Mouse (Mus musculus) hindbrain, embryonic 11.5 days (tissue): ENCODE measurements around the gene Zmym6. TPM values are rescaled to one million over a fixed set of nuclear protein-coding genes. Genes with fewer than 3 reads are reported as not detected.
"Not testable (repeated sequence)": the region's sequence is repeated elsewhere in the genome, so short reads cannot be mapped to it uniquely, and the experiment has no call there.

Experiments
- ATAC-seq: fragments of 200-750 bp; cut with Nextera tagmentation; 2 replicates; pipeline ENCODE4 v1.8.0; 2017; ENCODE audit warnings: mild to moderate bottlenecking, moderate TSS enrichment, moderate library complexity; ENCODE audit not compliant: low FRiP score
- DNase-seq: peaks from one replicate; pipeline ENCODE4 v3.0.0-alpha.2; 2015; ENCODE audit warnings: low spot score
- H3K27ac ChIP-seq: fragments of 300-500 bp; sonication (generic); 2 replicates; pipeline ENCODE4 v1.5.1; 2014; ENCODE audit warnings: mild to moderate bottlenecking, low read depth, low read length
- H3K27me3 ChIP-seq: fragments of 300-500 bp; sonication (generic); 2 replicates; pipeline ENCODE4 v1.6.1; 2014; ENCODE audit warnings: mild to moderate bottlenecking, low read length, moderate library complexity, mixed read lengths; ENCODE audit not compliant: control insufficient read depth, insufficient read depth
- H3K36me3 ChIP-seq: fragments of 300-500 bp; sonication (generic); 2 replicates; pipeline ENCODE4 v1.6.1; 2014; ENCODE audit warnings: mild to moderate bottlenecking, low read length, moderate library complexity, mixed read lengths; ENCODE audit not compliant: control insufficient read depth, insufficient read depth
- H3K4me1 ChIP-seq: fragments of 300-500 bp; sonication (generic); replicated peaks from 2 replicates; pipeline ENCODE4 v1.6.1; 2014; ENCODE audit warnings: low read length, mixed read lengths; ENCODE audit not compliant: control insufficient read depth, insufficient read depth
- H3K4me2 ChIP-seq: fragments of 300-500 bp; sonication (generic); replicated peaks from 2 replicates; pipeline ENCODE4 v1.6.1; 2014; ENCODE audit warnings: mild to moderate bottlenecking, low read depth, low read length
- H3K4me3 ChIP-seq: fragments of 300-500 bp; sonication (generic); 2 replicates; pipeline ENCODE4 v1.5.1; 2014; ENCODE audit warnings: low read depth, low read length
- H3K9ac ChIP-seq: fragments of 300-500 bp; sonication (generic); 2 replicates; pipeline ENCODE4 v1.6.1; 2014; ENCODE audit warnings: low read depth, low read length
- H3K9me3 ChIP-seq: fragments of 300-500 bp; sonication (generic); 2 replicates; pipeline ENCODE4 v1.6.1; 2016; ENCODE audit warnings: low read length; ENCODE audit not compliant: control insufficient read depth
- WGBS: fragments of 180-500 bp; shearing (Covaris S2); extraction: QIAGEN DNeasy Blood & Tissue Kit; methylation state at CpG from one replicate; pipeline ENCODE4 v1.1.7; 2014; 5-methylcytosine and 5-hydroxymethylcytosine counted together
- polyA plus RNA-seq: library from polyadenylated mRNA; unstranded; fragments of >200 nt; fragmentation: Nextera tagmentation; extraction: Ambion mirVana; gene quantifications from 2 replicates; pipeline ENCODE4 v1.2.1, GENCODE M21; 2014

The Zmym6 gene
- polyA plus RNA-seq, 1 experiment from 2014 or later = 27.5 TPM

GRCm38 (mm10) chr4:127099552-127099951 lies 22.4 kb downstream of the Zmym6 start:
- H3K27ac ChIP-seq, DNase-seq, H3K4me2 ChIP-seq, ATAC-seq, H3K4me3 ChIP-seq, H3K9ac ChIP-seq, H3K4me1 ChIP-seq, H3K9me3 ChIP-seq, H3K27me3 ChIP-seq, H3K36me3 ChIP-seq: not testable (repeated sequence)
- WGBS = 86% methylated on average over 1 of the region's 2 CpGs

- ATAC-seq = no peak
- Histone ChIP-seq H3K9ac (no peak overlapping the region), H3K4me2 (no peak overlapping the region), H3K36me3 (no peaks in the 10 kb centered on the region), H3K4me3 (no peak overlapping the region), H3K27ac (no peak overlapping the region), H3K4me1 (no peaks in the 10 kb centered on the region), H3K27me3 (no peaks in the 10 kb centered on the region), H3K9me3 (no peaks in the 10 kb centered on the region)
- WGBS = 91% methylated on average over 4 of the region's 4 CpGs
- no peak for DNase-seq
Measured at GRCm38 (mm10) chr4:127107566-127107965, 30.4 kb downstream of the Zmym6 start.

GRCm38 (mm10) chr4:127110570-127110969 lies 33.4 kb downstream of the Zmym6 start:
- no peak overlapping the region for H3K9ac ChIP-seq
- no peak overlapping the region for H3K4me2 ChIP-seq
- ATAC-seq = no peak
- no peak overlapping the region for H3K4me3 ChIP-seq
- DNase-seq = no peak
- H3K27me3 ChIP-seq = no peaks in the 10 kb centered on the region
- no peaks in the 10 kb centered on the region for H3K4me1 ChIP-seq
- no peaks in the 10 kb centered on the region for H3K36me3 ChIP-seq
- H3K9me3 ChIP-seq = no peaks in the 10 kb centered on the region
- 78% methylated on average over 4 of the region's 4 CpGs for WGBS
- no peak overlapping the region for H3K27ac ChIP-seq

- Histone ChIP-seq H3K36me3 (no peaks in the 10 kb centered on the region), H3K9ac (no peak within 1 kb of the TSS)
- WGBS = 95% methylated on average over 5 of the region's 5 CpGs
Measured at GRCm38 (mm10) chr4:127123391-127123790, 46.2 kb downstream of the Zmym6 start, which contains the start of gene Tmem35b. Tmem35b (plus strand) TSS chr4:127123691.

GRCm38 (mm10) chr4:127124331-127124730 lies 47.1 kb downstream of the Zmym6 start:
- Histone ChIP-seq H3K27me3 (no peaks in the 10 kb centered on the region), H3K27ac (no peak overlapping the region), H3K36me3 (0 out of 2 replicates have a peak, but pooled peaks cover 2% of the 10 kb centered on the region), H3K9ac (no peak overlapping the region), H3K9me3 (no peaks in the 10 kb centered on the region), H3K4me1 (no peaks in the 10 kb centered on the region), H3K4me3 (no peak overlapping the region), H3K4me2 (no peak overlapping the region)
- WGBS = 96% methylated on average over 1 of the region's 1 CpGs
- no peak for DNase-seq
- no peak for ATAC-seq

More at GRCm38 (mm10) chr4:127123391-127123790, 46.2 kb downstream of the Zmym6 start, which contains the start of gene Tmem35b:
- H3K27me3 ChIP-seq = no peaks in the 10 kb centered on the region
- H3K9me3 ChIP-seq = no peaks in the 10 kb centered on the region
- DNase-seq (no peak), ATAC-seq (no peak)
- no peaks in the 10 kb centered on the region for H3K4me1 ChIP-seq
- no peak within 1 kb of the TSS for H3K4me2 ChIP-seq
- H3K27ac ChIP-seq = no peak within 1 kb of the TSS
- no peak within 1 kb of the TSS for H3K4me3 ChIP-seq

GRCm38 (mm10) chr4:127125834-127126463 lies 48.8 kb downstream of the Zmym6 start:
- peak overlapping the region; percentile 70 for H3K4me2 ChIP-seq
- H3K9me3 ChIP-seq = no peaks in the 10 kb centered on the region
- peak overlapping the region; percentile 68 for H3K4me3 ChIP-seq
- H3K27ac ChIP-seq = no peak overlapping the region
- no peaks in the 10 kb centered on the region for H3K4me1 ChIP-seq
- 0 out of 2 replicates have a peak, but pooled peaks cover 2% of the 10 kb centered on the region for H3K36me3 ChIP-seq
- DNase-seq (peak; percentile 93), ATAC-seq (peak; percentile 95)
- H3K9ac ChIP-seq = peak overlapping the region; percentile 81
- H3K27me3 ChIP-seq = no peaks in the 10 kb centered on the region
- 1% methylated on average over 34 of the region's 35 CpGs for WGBS

GRCm38 (mm10) chr4:127134687-127135086 lies 57.5 kb downstream of the Zmym6 start:
- Histone ChIP-seq H3K4me2 (no peak overlapping the region), H3K9me3 (no peaks in the 10 kb centered on the region), H3K9ac (no peak overlapping the region), H3K36me3 (no peaks in the 10 kb centered on the region), H3K27ac (no peak overlapping the region), H3K4me3 (no peak overlapping the region), H3K27me3 (no peaks in the 10 kb centered on the region), H3K4me1 (no peaks in the 10 kb centered on the region)
- ATAC-seq (no peak), DNase-seq (no peak)
- 48% methylated on average over 1 of the region's 1 CpGs for WGBS

GRCm38 (mm10) chr4:127137591-127137990 lies 60.4 kb downstream of the Zmym6 start:
- no peaks in the 10 kb centered on the region for H3K27me3 ChIP-seq
- WGBS = 76% methylated on average over 5 of the region's 5 CpGs
- no peak overlapping the region for H3K9ac ChIP-seq
- no peak overlapping the region for H3K4me3 ChIP-seq
- no peak overlapping the region for H3K4me2 ChIP-seq
- peak; percentile 3 for DNase-seq
- H3K36me3 ChIP-seq = no peaks in the 10 kb centered on the region
- H3K4me1 ChIP-seq = no peaks in the 10 kb centered on the region
- H3K9me3 ChIP-seq = no peaks in the 10 kb centered on the region
- ATAC-seq = no peak
- H3K27ac ChIP-seq = no peak overlapping the region

GRCm38 (mm10) chr4:127138486-127138885 lies 61.3 kb downstream of the Zmym6 start:
- 61% methylated on average over 6 of the region's 6 CpGs for WGBS
- Histone ChIP-seq H3K4me1 (no peaks in the 10 kb centered on the region), H3K36me3 (no peaks in the 10 kb centered on the region), H3K27ac (no peak overlapping the region), H3K27me3 (no peaks in the 10 kb centered on the region), H3K9me3 (no peaks in the 10 kb centered on the region), H3K4me3 (no peak overlapping the region), H3K9ac (no peak overlapping the region), H3K4me2 (no peak overlapping the region)
- ATAC-seq (no peak), DNase-seq (peak; percentile 5)
